Mouse (Mus musculus) heart, embryonic 11.5 days (tissue): ENCODE data around the gene Wnt7b. TPM values are rescaled to one million over a fixed set of nuclear protein-coding genes. Genes with fewer than 3 reads are reported as not detected.

ENCODE experiments used
- ATAC-seq: fragments of 200-750 bp; cut with Nextera tagmentation; replicated peaks from 2 replicates; pipeline ENCODE4 v1.8.0; 2017; ENCODE audit warnings: moderate library complexity; ENCODE audit not compliant: insufficient number of reproducible peaks, low FRiP score, low TSS enrichment
- H3K27ac ChIP-seq: fragments of 300-500 bp; sonication (generic); 2 replicates; pipeline ENCODE4 v1.5.1; 2014; ENCODE audit warnings: mild to moderate bottlenecking, low read depth, low read length
- H3K27me3 ChIP-seq: fragments of 300-500 bp; sonication (generic); 2 replicates; pipeline ENCODE4 v1.6.1; 2014; ENCODE audit warnings: mild to moderate bottlenecking, low read length, mixed read lengths; ENCODE audit not compliant: control insufficient read depth, insufficient read depth
- H3K36me3 ChIP-seq: fragments of 300-500 bp; sonication (generic); 2 replicates; pipeline ENCODE4 v1.6.1; 2014; ENCODE audit warnings: mild to moderate bottlenecking, low read length, moderate library complexity, mixed read lengths; ENCODE audit not compliant: control insufficient read depth, insufficient read depth
- H3K4me1 ChIP-seq: fragments of 300-500 bp; sonication (generic); 2 replicates; pipeline ENCODE4 v1.6.1; 2014; ENCODE audit warnings: low read length; ENCODE audit not compliant: control insufficient read depth, insufficient read depth
- H3K4me2 ChIP-seq: fragments of 300-500 bp; sonication (generic); 2 replicates; pipeline ENCODE4 v1.6.1; 2014; ENCODE audit warnings: mild to moderate bottlenecking, moderate library complexity
- H3K4me3 ChIP-seq: fragments of 300-500 bp; sonication (generic); 2 replicates; pipeline ENCODE4 v1.5.1; 2014; ENCODE audit warnings: low read depth, low read length
- H3K9ac ChIP-seq: fragments of 300-500 bp; sonication (generic); 2 replicates; pipeline ENCODE4 v1.6.1; 2014; ENCODE audit warnings: mild to moderate bottlenecking, low read depth, low read length, moderate library complexity
- H3K9me3 ChIP-seq: fragments of 300-500 bp; sonication (generic); replicated peaks from 2 replicates; pipeline ENCODE4 v1.6.1; 2016; ENCODE audit warnings: low read length; ENCODE audit not compliant: control insufficient read depth
- WGBS: fragments of 180-500 bp; shearing (Covaris S2); extraction: QIAGEN DNeasy Blood & Tissue Kit; methylation state at CpG from one replicate; pipeline ENCODE4 v1.1.7; 2014; ENCODE audit not compliant: insufficient replicate concordance; 5-methylcytosine and 5-hydroxymethylcytosine counted together
- polyA plus RNA-seq: library from polyadenylated mRNA; unstranded; fragments of >200 nt; fragmentation: Nextera tagmentation; extraction: Ambion mirVana; gene quantifications from 2 replicates; pipeline ENCODE4 v1.2.1, GENCODE M21; 2014

The Wnt7b gene
- polyA plus RNA-seq, 1 experiment from 2014 or later, result 1.5 TPM

GRCm38 (mm10) chr15:85604507-85604906, 22.2 kb upstream of the Wnt7b start:
- Histone ChIP-seq H3K9me3 (no peaks in the 10 kb centered on the region), H3K36me3 (no peaks in the 10 kb centered on the region), H3K4me2 (no peak overlapping the region), H3K27ac (no peak overlapping the region), H3K27me3 (no peaks in the 10 kb centered on the region), H3K9ac (no peak overlapping the region), H3K4me1 (peaks cover 11% of the 10 kb centered on the region), H3K4me3 (no peak overlapping the region)
- ATAC-seq, result no peak
- WGBS, result 71% methylated on average over 4 of the region's 4 CpGs

GRCm38 (mm10) chr15:85603422-85603821, 21.1 kb upstream of the Wnt7b start:
- ATAC-seq, result no peak
- Histone ChIP-seq H3K27ac (no peak overlapping the region), H3K9me3 (no peaks in the 10 kb centered on the region), H3K4me1 (peaks cover 11% of the 10 kb centered on the region), H3K27me3 (no peaks in the 10 kb centered on the region), H3K4me2 (no peak overlapping the region), H3K36me3 (no peaks in the 10 kb centered on the region), H3K4me3 (no peak overlapping the region), H3K9ac (no peak overlapping the region)
- WGBS, result 60% methylated on average over 5 of the region's 5 CpGs

GRCm38 (mm10) chr15:85602733-85603132, 20.5 kb upstream of the Wnt7b start:
- Histone ChIP-seq H3K36me3 (no peaks in the 10 kb centered on the region), H3K9me3 (peaks cover 2% of the 10 kb centered on the region; the same call in 1 of the 2 replicates), H3K4me3 (no peak overlapping the region), H3K27ac (no peak overlapping the region), H3K9ac (no peak overlapping the region), H3K27me3 (no peaks in the 10 kb centered on the region), H3K4me1 (peaks cover 11% of the 10 kb centered on the region), H3K4me2 (no peak overlapping the region)
- WGBS, result 75% methylated on average over 6 of the region's 6 CpGs
- no peak for ATAC-seq

- no peak overlapping the region for H3K4me3 ChIP-seq
- H3K27ac ChIP-seq, result no peak overlapping the region
- peaks cover 11% of the 10 kb centered on the region for H3K4me1 ChIP-seq
- no peaks in the 10 kb centered on the region for H3K36me3 ChIP-seq
- no peaks in the 10 kb centered on the region for H3K27me3 ChIP-seq
- no peak overlapping the region for H3K9ac ChIP-seq
- 84% methylated on average over 5 of the region's 5 CpGs for WGBS
- H3K4me2 ChIP-seq, result no peak overlapping the region
- peaks cover 4% of the 10 kb centered on the region; the same call in 1 of the 2 replicates for H3K9me3 ChIP-seq
- ATAC-seq, result no peak
Observed at GRCm38 (mm10) chr15:85602021-85602420, 19.7 kb upstream of the Wnt7b start.

GRCm38 (mm10) chr15:85601202-85601601, 18.9 kb upstream of the Wnt7b start:
- H3K27me3 ChIP-seq, result no peaks in the 10 kb centered on the region
- 75% methylated on average over 4 of the region's 4 CpGs for WGBS
- H3K4me1 ChIP-seq, result peaks cover 11% of the 10 kb centered on the region
- H3K36me3 ChIP-seq, result no peaks in the 10 kb centered on the region
- no peak overlapping the region for H3K27ac ChIP-seq
- H3K4me2 ChIP-seq, result no peak overlapping the region
- peaks cover 4% of the 10 kb centered on the region; the same call in 1 of the 2 replicates for H3K9me3 ChIP-seq
- ATAC-seq, result no peak
- no peak overlapping the region for H3K9ac ChIP-seq
- H3K4me3 ChIP-seq, result no peak overlapping the region

GRCm38 (mm10) chr15:85600696-85601094, 18.4 kb upstream of the Wnt7b start:
- H3K4me2 ChIP-seq, result no peak overlapping the region
- peaks cover 4% of the 10 kb centered on the region; the same call in 1 of the 2 replicates for H3K9me3 ChIP-seq
- H3K9ac ChIP-seq, result no peak overlapping the region
- 50% methylated on average over 7 of the region's 7 CpGs for WGBS
- H3K36me3 ChIP-seq, result no peaks in the 10 kb centered on the region
- peaks cover 11% of the 10 kb centered on the region for H3K4me1 ChIP-seq
- no peaks in the 10 kb centered on the region for H3K27me3 ChIP-seq
- H3K27ac ChIP-seq, result no peak overlapping the region
- no peak for ATAC-seq
- no peak overlapping the region for H3K4me3 ChIP-seq

- no peaks in the 10 kb centered on the region for H3K27me3 ChIP-seq
- peak; percentile 62 for ATAC-seq
- peaks cover 11% of the 10 kb centered on the region for H3K4me1 ChIP-seq
- H3K9me3 ChIP-seq, result peaks cover 4% of the 10 kb centered on the region; the same call in 1 of the 2 replicates
- no peak overlapping the region for H3K9ac ChIP-seq
- H3K27ac ChIP-seq, result no peak overlapping the region
- no peaks in the 10 kb centered on the region for H3K36me3 ChIP-seq
- H3K4me3 ChIP-seq, result no peak overlapping the region
- 25% methylated on average over 18 of the region's 18 CpGs for WGBS
- peak overlapping the region; percentile 24; the same call in 1 of the 2 replicates for H3K4me2 ChIP-seq
Observed at GRCm38 (mm10) chr15:85599887-85600695, 17.8 kb upstream of the Wnt7b start.

- Histone ChIP-seq H3K36me3 (no peaks in the 10 kb centered on the region), H3K27me3 (no peaks in the 10 kb centered on the region), H3K27ac (no peak overlapping the region), H3K4me3 (no peak overlapping the region), H3K4me2 (no peak overlapping the region), H3K9me3 (peaks cover 4% of the 10 kb centered on the region; the same call in 1 of the 2 replicates), H3K9ac (no peak overlapping the region), H3K4me1 (peaks cover 11% of the 10 kb centered on the region)
- no peak for ATAC-seq
- WGBS, result 48% methylated on average over 17 of the region's 17 CpGs
Observed at GRCm38 (mm10) chr15:85598984-85599886, 17.0 kb upstream of the Wnt7b start.
